Mouse (Mus musculus) kidney, adult 18-20 months (tissue): ENCODE results near the gene Def8.

ENCODE experiments used
- DNase-seq: peaks from one replicate; pipeline ENCODE4 v3.0.0; 2021

The Def8 gene

GRCm38 (mm10) chr8:123492898-123493297 is 69.6 kb downstream of the Def8 start:
- DNase-seq, result no peak

- DNase-seq, result no peak
Measured at GRCm38 (mm10) chr8:123497699-123498098, 74.4 kb downstream of the Def8 start.

- DNase-seq, result no peak
Measured at GRCm38 (mm10) chr8:123498963-123499362, 75.6 kb downstream of the Def8 start.

- DNase-seq, result no peak
Measured at GRCm38 (mm10) chr8:123499556-123499955, 76.2 kb downstream of the Def8 start.

- no peak for DNase-seq
Measured at GRCm38 (mm10) chr8:123502192-123502591, 78.9 kb downstream of the Def8 start.

GRCm38 (mm10) chr8:123503801-123504467 is 80.6 kb downstream of the Def8 start:
- no peak for DNase-seq

GRCm38 (mm10) chr8:123504591-123505195 is 81.4 kb downstream of the Def8 start:
- no peak for DNase-seq

GRCm38 (mm10) chr8:123505267-123505666 is 81.9 kb downstream of the Def8 start:
- DNase-seq, result no peak

- no peak for DNase-seq
Measured at GRCm38 (mm10) chr8:123505695-123506094, 82.4 kb downstream of the Def8 start.

- DNase-seq, result no peak
Measured at GRCm38 (mm10) chr8:123507153-123507552, 83.8 kb downstream of the Def8 start.

GRCm38 (mm10) chr8:123510819-123511218 is 87.5 kb downstream of the Def8 start:
- no peak for DNase-seq
